Mouse (Mus musculus) CD8-positive naive resting alpha-beta T cell, adult 2 months (primary cell): ENCODE data around the gene Prss57.

Experiments
- DNase-seq, 2 experiments: peaks; one replicate each; pipeline ENCODE4 v3.0.0; 2022; ENCODE audit warnings: low read depth in 2 of 2, low spot score in 2 of 2

The Prss57 gene

GRCm38 (mm10) chr10:79783050-79783449 lies 7.7 kb downstream of the Prss57 start:
- no peak for DNase-seq

- DNase-seq = no peak
Observed at GRCm38 (mm10) chr10:79781956-79782355, 8.8 kb downstream of the Prss57 start.

- DNase-seq = no peak
Observed at GRCm38 (mm10) chr10:79781139-79781538, 9.6 kb downstream of the Prss57 start.

GRCm38 (mm10) chr10:79780664-79781015 lies 10.1 kb downstream of the Prss57 start:
- peak in 1 of 2 experiments; percentile 69 for DNase-seq

- peak; percentile 89 to 92 for DNase-seq
Observed at GRCm38 (mm10) chr10:79779784-79780663, 10.7 kb downstream of the Prss57 start.

- no peak for DNase-seq
Observed at GRCm38 (mm10) chr10:79779193-79779592, 11.6 kb downstream of the Prss57 start.

GRCm38 (mm10) chr10:79778006-79778405 lies 12.8 kb downstream of the Prss57 start:
- DNase-seq = no peak

- DNase-seq = no peak
Observed at GRCm38 (mm10) chr10:79777103-79777531, 13.6 kb downstream of the Prss57 start, which contains the start of gene Fstl3. TSS of gene Fstl3 (plus strand) at chr10:79777272.

- DNase-seq = no peak
Observed at GRCm38 (mm10) chr10:79774486-79775279, 16.1 kb downstream of the Prss57 start.

- DNase-seq = no peak
Observed at GRCm38 (mm10) chr10:79773208-79773607, 17.6 kb downstream of the Prss57 start.

GRCm38 (mm10) chr10:79772320-79772719 lies 18.4 kb downstream of the Prss57 start:
- no peak for DNase-seq

- no peak for DNase-seq
Observed at GRCm38 (mm10) chr10:79769329-79769728, 21.4 kb downstream of the Prss57 start.

- peak; percentile 45 to 63 for DNase-seq
Observed at GRCm38 (mm10) chr10:79768400-79768799, 22.4 kb downstream of the Prss57 start.

GRCm38 (mm10) chr10:79767372-79768244 lies 23.2 kb downstream of the Prss57 start:
- peak in 1 of 2 experiments; percentile 44 for DNase-seq

GRCm38 (mm10) chr10:79766508-79767325 lies 24.0 kb downstream of the Prss57 start, which contains the start of gene Rnf126:
TSS of gene Rnf126 (minus strand) at chr10:79766952.
- peak; percentile 96 to 98 for DNase-seq

GRCm38 (mm10) chr10:79766001-79766507 lies 24.7 kb downstream of the Prss57 start:
- DNase-seq = peak in 1 of 2 experiments; percentile 14

- DNase-seq = no peak
Observed at GRCm38 (mm10) chr10:79765228-79765745, 25.5 kb downstream of the Prss57 start.

GRCm38 (mm10) chr10:79764234-79764633 lies 26.5 kb downstream of the Prss57 start:
- no peak for DNase-seq

- DNase-seq = no peak
Observed at GRCm38 (mm10) chr10:79762875-79763274, 27.9 kb downstream of the Prss57 start.
